Mouse (Mus musculus): ENCODE results near the gene Agtr1b. TPM values are rescaled to one million over a fixed set of nuclear protein-coding genes. Genes with fewer than 3 reads are reported as not detected.

Agtr1b gene
- polyA plus RNA-seq, 1 experiment: not detected

- Histone ChIP-seq H3K79me2 (ENCODE audit: control insufficient read depth, insufficient read depth) (no peaks in the 10 kb centered on the region), H3ac (ENCODE audit: control insufficient read depth, insufficient read length, low read depth) (no peak overlapping the region), H3K36me3 (ENCODE audit: control insufficient read depth, insufficient read depth) (no peaks in the 10 kb centered on the region), H3K4me3 (ENCODE audit: insufficient read depth, poor library complexity, severe bottlenecking) (no peak overlapping the region), H3K79me3 (ENCODE audit: low read depth) (no peaks in the 10 kb centered on the region), H3K27me3 (ENCODE audit: control insufficient read depth, insufficient read depth, insufficient read length) (no peaks in the 10 kb centered on the region)
- no peak for TF ChIP-seq MAX (IDR thresholded peaks at IDR 0.05)
These were observed 75.6 kb downstream of the Agtr1b start for GRCm38 (mm10) chr3:20291370-20291769.

- Histone ChIP-seq H3K4me3 (ENCODE audit: insufficient read depth, poor library complexity, severe bottlenecking) (no peak overlapping the region), H3ac (ENCODE audit: control insufficient read depth, insufficient read length, low read depth) (no peak overlapping the region), H3K79me2 (ENCODE audit: control insufficient read depth, insufficient read depth) (no peaks in the 10 kb centered on the region), H3K36me3 (ENCODE audit: control insufficient read depth, insufficient read depth) (no peaks in the 10 kb centered on the region), H3K27me3 (ENCODE audit: control insufficient read depth, insufficient read depth, insufficient read length) (no peaks in the 10 kb centered on the region), H3K79me3 (ENCODE audit: low read depth) (no peaks in the 10 kb centered on the region)
- TF ChIP-seq MAX (IDR thresholded peaks at IDR 0.05): no peak
- no peak for TF ChIP-seq USF1 (IDR thresholded peaks at IDR 0.05; ENCODE audit: low read depth)
- no peak for TF ChIP-seq CTCF (IDR thresholded peaks at IDR 0.05; ENCODE audit: control insufficient read depth, insufficient read depth, insufficient read length)
- no peak for TF ChIP-seq MYOG (IDR thresholded peaks at IDR 0.05; ENCODE audit: control insufficient read depth, extremely low read depth, insufficient read length)
- TF ChIP-seq FOSL1 (IDR thresholded peaks at IDR 0.05; ENCODE audit: insufficient read depth, low read length, poor library complexity, severe bottlenecking): no peak
- no peak for TF ChIP-seq CEBPB (IDR thresholded peaks at IDR 0.05; ENCODE audit: low read depth)
- TF ChIP-seq MYOD1 (IDR thresholded peaks at IDR 0.05; ENCODE audit: control insufficient read depth, insufficient read length, low read depth): no peak
These were observed 78.2 kb downstream of the Agtr1b start for GRCm38 (mm10) chr3:20288761-20289160.

- Histone ChIP-seq H3K79me3 (ENCODE audit: low read depth) (no peaks in the 10 kb centered on the region), H3K36me3 (ENCODE audit: control insufficient read depth, insufficient read depth) (no peaks in the 10 kb centered on the region), H3K27me3 (ENCODE audit: control insufficient read depth, insufficient read depth, insufficient read length) (no peaks in the 10 kb centered on the region), H3K79me2 (ENCODE audit: control insufficient read depth, insufficient read depth) (no peaks in the 10 kb centered on the region), H3ac (ENCODE audit: control insufficient read depth, insufficient read length, low read depth) (no peak overlapping the region), H3K4me3 (ENCODE audit: insufficient read depth, poor library complexity, severe bottlenecking) (no peak overlapping the region)
- TF ChIP-seq FOSL1 (IDR thresholded peaks at IDR 0.05; ENCODE audit: insufficient read depth, low read length, poor library complexity, severe bottlenecking) (peak; percentile 83), MAX (IDR thresholded peaks at IDR 0.05) (no peak), CTCF (IDR thresholded peaks at IDR 0.05; ENCODE audit: control insufficient read depth, insufficient read depth, insufficient read length) (no peak)
These were observed 85.2 kb downstream of the Agtr1b start for GRCm38 (mm10) chr3:20281796-20282195.

- Histone ChIP-seq H3K79me3 (ENCODE audit: low read depth) (no peaks in the 10 kb centered on the region), H3K4me3 (ENCODE audit: insufficient read depth, poor library complexity, severe bottlenecking) (no peak within 1 kb of the TSS), H3K27me3 (ENCODE audit: control insufficient read depth, insufficient read depth, insufficient read length) (no peaks in the 10 kb centered on the region), H3K36me3 (ENCODE audit: control insufficient read depth, insufficient read depth) (no peaks in the 10 kb centered on the region), H3ac (ENCODE audit: control insufficient read depth, insufficient read length, low read depth) (no peak within 1 kb of the TSS), H3K79me2 (ENCODE audit: control insufficient read depth, insufficient read depth) (no peaks in the 10 kb centered on the region)
- TF ChIP-seq FOSL1 (IDR thresholded peaks at IDR 0.05; ENCODE audit: insufficient read depth, low read length, poor library complexity, severe bottlenecking): no peak
- no peak for TF ChIP-seq MAX (IDR thresholded peaks at IDR 0.05)
- TF ChIP-seq MYOD1 (IDR thresholded peaks at IDR 0.05; ENCODE audit: control insufficient read depth, insufficient read length, low read depth): no peak
- TF ChIP-seq USF1 (IDR thresholded peaks at IDR 0.05; ENCODE audit: low read depth): no peak
- TF ChIP-seq MYOG (IDR thresholded peaks at IDR 0.05; ENCODE audit: control insufficient read depth, extremely low read depth, insufficient read length): no peak
- no peak for TF ChIP-seq CTCF (IDR thresholded peaks at IDR 0.05; ENCODE audit: control insufficient read depth, insufficient read depth, insufficient read length)
- TF ChIP-seq CEBPB (IDR thresholded peaks at IDR 0.05; ENCODE audit: low read depth): no peak
These were observed 91.3 kb downstream of the Agtr1b start, which contains the start of gene Cpb1 for GRCm38 (mm10) chr3:20275633-20276032. Gene Cpb1 (minus strand): TSS chr3:20275733.

Other genes starting within 250 kb of the Agtr1b start
- gene Gyg, start 211.9 kb downstream of the Agtr1b start, polyA plus RNA-seq (2012; fragmentation: generic; extraction: Trizol): 20.6 TPM
- gene Cpa3, start 125.0 kb downstream of the Agtr1b start, polyA plus RNA-seq (2012; fragmentation: generic; extraction: Trizol): not detected
- not detected for gene Cpb1, start 91.4 kb downstream of the Agtr1b start, polyA plus RNA-seq (2012; fragmentation: generic; extraction: Trizol)

Data from C2C12 (cell line).